Mouse (Mus musculus) liver (tissue): Measurements from ENCODE around the gene Gm20877.
"Not testable (repeated sequence)": the region's sequence is repeated elsewhere in the genome, so short reads cannot be mapped to it uniquely, and the experiment has no call there.

ENCODE experiments used
- DNase-seq: peaks from one replicate; pipeline ENCODE4 v3.0.0-alpha.2; 2020; ENCODE audit warnings: mixed read lengths

Gene Gm20877

GRCm38 (mm10) chrY:17093573-17093972, at the start of gene Gm20877:
TSS of gene Gm20877 (plus strand) at chrY:17093873.
- DNase-seq = not testable (repeated sequence)
